Mouse (Mus musculus): Measurements from ENCODE around the gene Cog5.

DNA sequence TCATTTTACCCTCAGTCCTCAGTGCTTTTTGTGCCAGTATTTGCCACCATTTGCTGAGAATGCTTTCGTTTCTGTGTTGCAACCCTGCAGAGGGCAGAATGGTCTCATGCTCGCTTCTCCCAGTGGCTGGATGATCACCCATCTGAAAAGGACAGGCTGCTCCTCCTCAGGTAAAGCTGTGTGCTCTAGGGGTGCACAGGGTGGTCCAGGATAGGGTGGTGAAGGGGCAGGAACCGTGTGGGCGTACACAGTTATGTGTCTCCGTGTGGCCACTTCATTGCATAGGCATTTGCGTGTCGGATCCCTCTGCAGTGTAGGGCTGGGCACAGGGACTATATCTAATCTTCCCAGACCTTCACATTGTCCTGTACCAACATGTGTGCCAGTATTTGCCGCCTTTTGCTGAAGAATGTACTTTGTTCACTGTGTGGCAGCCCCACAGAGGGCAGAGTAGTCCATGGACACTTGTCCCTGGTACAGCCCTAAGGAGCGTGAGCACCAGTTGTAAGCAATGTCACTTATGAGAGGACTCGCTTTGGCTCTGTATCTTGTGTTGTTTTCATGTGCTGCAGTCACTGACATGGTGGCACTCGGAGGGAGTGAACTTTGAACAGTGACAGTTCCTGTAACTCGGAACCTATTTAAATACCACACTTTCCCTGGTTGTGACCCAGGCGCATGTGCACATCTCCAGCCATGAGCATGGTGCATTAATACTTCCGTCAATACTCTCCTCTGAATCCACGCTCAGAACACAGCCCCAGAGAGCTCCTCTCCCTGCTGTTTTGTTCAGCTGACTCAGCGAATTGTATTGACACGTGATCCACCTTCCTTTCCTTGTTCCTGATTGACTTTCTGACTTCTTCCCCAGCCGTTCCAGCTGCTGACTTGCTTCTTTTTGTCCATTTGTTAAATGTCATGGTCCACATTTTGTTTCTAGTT is 266.1 kb downstream of the Cog5 start:
- no peak for TF ChIP-seq CTCF (IDR thresholded peaks at IDR 0.05; ENCODE audit: control insufficient read depth, insufficient read depth, low read length)
- no peak for TF ChIP-seq POLR2A (IDR thresholded peaks at IDR 0.05; ENCODE audit: borderline replicate concordance, control insufficient read depth, low read depth, low read length)

Measured in bone marrow, adult 2 months (tissue).